25 mouse cellular contexts compared by ENCODE assay signal in the genomic region with DNA sequence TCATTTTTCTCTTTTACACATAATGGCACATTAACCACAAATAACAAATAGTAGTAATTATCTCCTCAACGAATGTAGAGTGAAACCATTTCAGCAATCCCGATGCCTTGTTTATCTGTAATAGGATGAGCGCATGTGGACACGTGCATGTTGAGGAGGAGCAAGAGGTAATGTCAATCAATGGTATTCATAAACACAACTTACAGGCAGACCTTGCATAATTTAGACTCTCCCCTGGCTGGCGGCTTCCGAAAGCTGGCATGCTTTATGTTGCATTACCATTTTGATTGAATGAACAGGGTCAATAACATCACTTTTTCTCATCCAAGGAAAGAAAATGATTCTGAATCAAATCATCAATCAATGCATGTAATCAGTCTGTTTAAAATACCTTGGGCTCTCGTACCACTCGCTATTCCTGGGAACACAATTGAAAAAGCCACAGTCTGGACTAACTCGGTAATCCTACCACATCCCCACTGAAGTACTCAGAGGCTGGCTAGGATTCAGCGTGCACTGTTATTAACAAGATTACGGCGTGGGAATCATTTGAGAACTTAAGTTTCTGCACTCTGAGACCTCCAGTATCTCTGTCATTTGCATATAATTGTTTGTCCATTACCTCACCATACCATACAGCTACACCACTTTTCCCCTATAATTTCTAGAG.
A peak's percentile ranks its signal among the peaks of the same experiment; 100 is the strongest.
DNase-seq lines count a peak whose midpoint lies in the region; ATAC-seq and TF ChIP-seq lines count a peak whose summit lies in the region.
"Had no signal": no experiment of that assay in that cellular context is flagged by ENCODE, and none has a peak within 500 bp of the region (broad histone marks: within the 10 kb centered on the region; RNA-seq: fewer than 3 reads in every experiment).

No protein-coding gene starts in this region.

- DNase-seq in embryonic facial prominence, embryonic 14.5 days (ENCODE audit: low spot score), result peak; percentile 24
- DNase-seq in embryonic facial prominence, embryonic 10.5 days (ENCODE audit: low spot score), result no peak
- no peak for DNase-seq in hindbrain, embryonic 10.5 days (ENCODE audit: low spot score)
- DNase-seq in midbrain, embryonic 14.5 days, result no peak
- DNase-seq in forebrain, postnatal 0 days, result no peak
- DNase-seq in adrenal gland, adult 8-10 months, result no peak
- DNase-seq: adrenal gland, postnatal 10 days; adrenal gland, postnatal 36 days; cerebellum, adult 11 months; cerebellum, adult 2 months; cerebellum, adult 9-11 months; cerebellum, postnatal 25 days; gastrocnemius, postnatal 10 days; gastrocnemius, postnatal 36 days; heart, adult 2 months; kidney, adult 18-20 months had no signal

- no peak overlapping the region for H3K27ac ChIP-seq in embryonic facial prominence, embryonic 14.5 days (replicated peaks; ENCODE audit: low read depth, low read length)
- H3K27ac ChIP-seq in embryonic facial prominence, embryonic 10.5 days (replicated peaks), result no peak overlapping the region
- H3K27ac ChIP-seq in hindbrain, embryonic 15.5 days (replicated peaks), result no peak overlapping the region
- no peak overlapping the region for H3K27ac ChIP-seq in hindbrain, embryonic 10.5 days
- no peak overlapping the region for H3K27ac ChIP-seq in midbrain, embryonic 15.5 days
- H3K27ac ChIP-seq in midbrain, embryonic 14.5 days (replicated peaks; ENCODE audit: low read depth, low read length), result no peak overlapping the region
- no peak overlapping the region for H3K27ac ChIP-seq in forebrain, postnatal 0 days (ENCODE audit: low read depth, low read length)
- H3K27ac ChIP-seq: embryonic facial prominence, embryonic 13.5 days; heart, adult 2 months; heart, embryonic 10.5 days; hindbrain, embryonic 13.5 days; hindbrain, postnatal 0 days had no signal

- no peak for TF ChIP-seq CTCF in forebrain, postnatal 0 days (IDR thresholded peaks at IDR 0.05; ENCODE audit: low read depth)

- no peaks in the 10 kb centered on the region for H3K27me3 ChIP-seq in embryonic facial prominence, embryonic 14.5 days (replicated peaks; ENCODE audit: control insufficient read depth, insufficient read depth, low read length)
- no peaks in the 10 kb centered on the region for H3K27me3 ChIP-seq in embryonic facial prominence, embryonic 10.5 days (replicated peaks; ENCODE audit: low read depth, poor library complexity, severe bottlenecking)
- H3K27me3 ChIP-seq in hindbrain, embryonic 15.5 days, result no peaks in the 10 kb centered on the region
- no peaks in the 10 kb centered on the region for H3K27me3 ChIP-seq in hindbrain, embryonic 10.5 days (ENCODE audit: insufficient read depth, poor library complexity, severe bottlenecking)
- H3K27me3 ChIP-seq in midbrain, embryonic 15.5 days (replicated peaks), result no peaks in the 10 kb centered on the region
- no peaks in the 10 kb centered on the region for H3K27me3 ChIP-seq in midbrain, embryonic 14.5 days (ENCODE audit: control insufficient read depth, insufficient read depth, low read length)
- H3K27me3 ChIP-seq in forebrain, postnatal 0 days (ENCODE audit: insufficient read depth, low read length), result no peaks in the 10 kb centered on the region
- H3K27me3 ChIP-seq: embryonic facial prominence, embryonic 13.5 days; hindbrain, embryonic 13.5 days had no signal

- H3K4me3 ChIP-seq in embryonic facial prominence, embryonic 14.5 days (ENCODE audit: low read depth, low read length), result no peak overlapping the region
- no peak overlapping the region for H3K4me3 ChIP-seq in embryonic facial prominence, embryonic 10.5 days
- no peak overlapping the region for H3K4me3 ChIP-seq in hindbrain, embryonic 15.5 days
- H3K4me3 ChIP-seq in hindbrain, embryonic 10.5 days, result no peak overlapping the region
- H3K4me3 ChIP-seq in midbrain, embryonic 15.5 days, result no peak overlapping the region
- H3K4me3 ChIP-seq in midbrain, embryonic 14.5 days (replicated peaks; ENCODE audit: low read depth, low read length), result no peak overlapping the region
- no peak overlapping the region for H3K4me3 ChIP-seq in forebrain, postnatal 0 days (ENCODE audit: low read depth, low read length)
- H3K4me3 ChIP-seq: embryonic facial prominence, embryonic 13.5 days; heart, adult 2 months; heart, embryonic 10.5 days; hindbrain, embryonic 13.5 days had no signal

- no peaks in the 10 kb centered on the region for H3K36me3 ChIP-seq in embryonic facial prominence, embryonic 14.5 days (ENCODE audit: control insufficient read depth, insufficient read depth, low read length)
- no peaks in the 10 kb centered on the region for H3K36me3 ChIP-seq in embryonic facial prominence, embryonic 10.5 days (replicated peaks)
- no peaks in the 10 kb centered on the region for H3K36me3 ChIP-seq in hindbrain, embryonic 15.5 days
- no peaks in the 10 kb centered on the region for H3K36me3 ChIP-seq in hindbrain, embryonic 10.5 days
- no peaks in the 10 kb centered on the region for H3K36me3 ChIP-seq in midbrain, embryonic 15.5 days (replicated peaks)
- H3K36me3 ChIP-seq in midbrain, embryonic 14.5 days (ENCODE audit: control insufficient read depth, insufficient read depth, low read length), result no peaks in the 10 kb centered on the region
- H3K36me3 ChIP-seq in forebrain, postnatal 0 days (ENCODE audit: insufficient read depth), result no peaks in the 10 kb centered on the region
- H3K36me3 ChIP-seq: embryonic facial prominence, embryonic 13.5 days; heart, embryonic 10.5 days; hindbrain, embryonic 13.5 days had no signal

- H3K4me1 ChIP-seq in embryonic facial prominence, embryonic 14.5 days (ENCODE audit: control insufficient read depth, insufficient read depth, low read length), result no peaks in the 10 kb centered on the region
- no peaks in the 10 kb centered on the region for H3K4me1 ChIP-seq in embryonic facial prominence, embryonic 10.5 days
- no peaks in the 10 kb centered on the region for H3K4me1 ChIP-seq in hindbrain, embryonic 15.5 days (replicated peaks)
- H3K4me1 ChIP-seq in hindbrain, embryonic 10.5 days (replicated peaks), result no peaks in the 10 kb centered on the region
- H3K4me1 ChIP-seq in midbrain, embryonic 15.5 days, result no peaks in the 10 kb centered on the region
- no peaks in the 10 kb centered on the region for H3K4me1 ChIP-seq in midbrain, embryonic 14.5 days (ENCODE audit: control insufficient read depth, insufficient read depth, low read length)
- H3K4me1 ChIP-seq in forebrain, postnatal 0 days (ENCODE audit: insufficient read depth), result no peaks in the 10 kb centered on the region
- H3K4me1 ChIP-seq: embryonic facial prominence, embryonic 13.5 days; heart, embryonic 10.5 days; hindbrain, embryonic 13.5 days had no signal

- WGBS in embryonic facial prominence, embryonic 14.5 days, result 75% methylated on average over 12 of the region's 12 CpGs
- WGBS in embryonic facial prominence, embryonic 10.5 days, result 88% methylated on average over 12 of the region's 12 CpGs
- 72% methylated on average over 12 of the region's 12 CpGs for WGBS in hindbrain, embryonic 15.5 days
- 88% methylated on average over 12 of the region's 12 CpGs for WGBS in hindbrain, embryonic 10.5 days
- 67% methylated on average over 12 of the region's 12 CpGs for WGBS in midbrain, embryonic 15.5 days
- WGBS in midbrain, embryonic 14.5 days, result 76% methylated on average over 12 of the region's 12 CpGs
- 59% methylated on average over 12 of the region's 12 CpGs for WGBS in forebrain, postnatal 0 days

- no peak overlapping the region for H3K4me2 ChIP-seq in embryonic facial prominence, embryonic 14.5 days (ENCODE audit: low read depth, low read length)
- H3K4me2 ChIP-seq in hindbrain, embryonic 15.5 days, result 0 out of 2 replicates have a peak overlapping the region, but pooled peaks have one; percentile 9
- no peak overlapping the region for H3K4me2 ChIP-seq in midbrain, embryonic 15.5 days
- H3K4me2 ChIP-seq in midbrain, embryonic 14.5 days (ENCODE audit: low read length), result no peak overlapping the region
- no peak overlapping the region for H3K4me2 ChIP-seq in forebrain, postnatal 0 days (ENCODE audit: low read depth)
- H3K4me2 ChIP-seq: embryonic facial prominence, embryonic 13.5 days; hindbrain, embryonic 13.5 days had no signal

- ATAC-seq in embryonic facial prominence, embryonic 14.5 days (ENCODE audit: low read depth), result no peak
- no peak for ATAC-seq in hindbrain, embryonic 15.5 days (ENCODE audit: low FRiP score, low read depth)
- 0 out of 2 replicates have a peak, but pooled peaks have one; percentile 39 for ATAC-seq in midbrain, embryonic 15.5 days (replicated peaks)
- no peak for ATAC-seq in midbrain, embryonic 14.5 days (ENCODE audit: low FRiP score, low TSS enrichment)
- ATAC-seq in forebrain, postnatal 0 days, result peak; percentile 42; the same call in 1 of the 2 replicates
- ATAC-seq: activated CD4-positive, CD25-positive, alpha-beta regulatory T cell, adult 4 months; hindbrain, postnatal 0 days; inflammation-experienced regulatory T-cells, adult 6 months; intestine, embryonic 16.5 days had no signal

- no peak overlapping the region for H3K9ac ChIP-seq in embryonic facial prominence, embryonic 14.5 days (ENCODE audit: low read depth, low read length)
- H3K9ac ChIP-seq in hindbrain, embryonic 15.5 days, result no peak overlapping the region
- no peak overlapping the region for H3K9ac ChIP-seq in midbrain, embryonic 15.5 days
- no peak overlapping the region for H3K9ac ChIP-seq in midbrain, embryonic 14.5 days (replicated peaks; ENCODE audit: low read length)
- no peak overlapping the region for H3K9ac ChIP-seq in forebrain, postnatal 0 days
- H3K9ac ChIP-seq: embryonic facial prominence, embryonic 13.5 days; hindbrain, embryonic 13.5 days had no signal

- H3K9me3 ChIP-seq in embryonic facial prominence, embryonic 14.5 days (ENCODE audit: control insufficient read depth, low read length), result no peaks in the 10 kb centered on the region
- H3K9me3 ChIP-seq in embryonic facial prominence, embryonic 10.5 days, result no peaks in the 10 kb centered on the region
- H3K9me3 ChIP-seq in hindbrain, embryonic 15.5 days, result no peaks in the 10 kb centered on the region
- H3K9me3 ChIP-seq in hindbrain, embryonic 10.5 days, result no peaks in the 10 kb centered on the region
- H3K9me3 ChIP-seq in midbrain, embryonic 15.5 days, result no peaks in the 10 kb centered on the region
- H3K9me3 ChIP-seq in midbrain, embryonic 14.5 days (ENCODE audit: control insufficient read depth, low read length), result no peaks in the 10 kb centered on the region
- no peaks in the 10 kb centered on the region for H3K9me3 ChIP-seq in forebrain, postnatal 0 days (ENCODE audit: low read length)
- H3K9me3 ChIP-seq: embryonic facial prominence, embryonic 13.5 days; heart, embryonic 10.5 days; hindbrain, embryonic 13.5 days had no signal

Comparison
In these comparisons a context has a peak if more than half of its experiments do, and no peak if none do; other contexts are left out.
1. ATAC-seq: peak in midbrain, embryonic 15.5 days (single experiment) and forebrain, postnatal 0 days (single experiment); none in embryonic facial prominence, embryonic 14.5 days (single experiment), hindbrain, embryonic 15.5 days (single experiment) and midbrain, embryonic 14.5 days (single experiment).